In the genomic region with DNA sequence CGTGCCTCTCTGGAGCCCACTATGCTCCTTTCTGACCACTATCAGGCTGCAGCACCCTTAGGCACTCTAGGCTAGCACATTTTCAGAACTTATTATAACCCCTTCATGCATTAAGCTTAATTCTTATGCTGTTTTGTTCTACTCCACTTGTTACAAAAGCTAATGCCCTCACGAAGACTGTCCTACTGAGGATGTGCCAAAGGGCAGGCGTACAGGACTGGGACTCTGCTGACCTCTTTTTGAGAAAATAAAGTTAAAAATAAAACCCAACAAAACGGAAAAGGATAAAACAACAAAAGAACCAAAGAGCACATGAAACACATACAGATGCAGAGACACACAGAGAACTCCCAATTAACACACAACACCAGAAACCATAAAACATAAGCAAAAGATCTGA, we compare ENCODE assay signal across 1 mouse cellular context.
TF ChIP-seq lines count a peak whose summit lies in the region.

No protein-coding gene starts in this region.

TF ChIP-seq in MEL, 35 proteins besides CTCF, POLR2A, EP300 and RAD21 (continued from another document):
- TF ChIP-seq SIN3A (IDR thresholded peaks at IDR 0.05; ENCODE audit: low read length) = 0 out of 2 replicates have a peak, but pooled peaks have one; percentile 14
